Mouse (Mus musculus) ES-E14 (cell line): ENCODE results near the gene Gramd2. TPM values are rescaled to one million over a fixed set of nuclear protein-coding genes. Genes with fewer than 3 reads are reported as not detected.

Source experiments
- DNase-seq: peaks from one replicate; pipeline ENCODE4 v3.0.0-alpha.2; 2013; ENCODE audit warnings: low read depth, low spot score
- H3K27ac ChIP-seq: 2 replicates; pipeline ENCODE4 v1.5.1; 2012; ENCODE audit warnings: low read depth, mild to moderate bottlenecking, low read length, moderate library complexity, mixed read lengths; ENCODE audit not compliant: poor library complexity, insufficient read depth, severe bottlenecking
- H3K36me3 ChIP-seq: 2 replicates; pipeline ENCODE4 v1.6.1; 2012; ENCODE audit warnings: mild to moderate bottlenecking, low read length, moderate library complexity, mixed read lengths; ENCODE audit not compliant: control insufficient read depth, poor library complexity, insufficient read depth, severe bottlenecking
- H3K4me1 ChIP-seq, 2 experiments: fragments of 150-350 bp in 1 of 2; sonication (generic) in 1 of 2; 2 replicates each; pipeline ENCODE4 v1.6.1; 2012; ENCODE audit warnings: low read length in 2 of 2, mild to moderate bottlenecking in 1 of 2, mixed read lengths in 1 of 2; ENCODE audit not compliant: control insufficient read depth in 2 of 2, insufficient read depth in 2 of 2, poor library complexity in 1 of 2
- H3K4me3 ChIP-seq, 2 experiments: fragments of 150-350 bp in 1 of 2; sonication (generic) in 1 of 2; 2 replicates each; pipeline ENCODE4 v1.5.1; 2012; ENCODE audit warnings: low read length in 2 of 2, low read depth in 1 of 2, mild to moderate bottlenecking in 1 of 2, mixed read lengths in 1 of 2; ENCODE audit not compliant: insufficient read depth in 1 of 2, poor library complexity in 1 of 2, severe bottlenecking in 1 of 2
- H3K9ac ChIP-seq: 2 replicates; pipeline ENCODE4 v1.6.1; 2012; ENCODE audit warnings: low read depth, mild to moderate bottlenecking, low read length, mixed read lengths; ENCODE audit not compliant: poor library complexity, insufficient read depth, severe bottlenecking
- H3K9me3 ChIP-seq: fragments of 150-350 bp; sonication (generic); 2 replicates; pipeline ENCODE4 v1.6.1; 2012; ENCODE audit warnings: low read depth, mild to moderate bottlenecking, low read length; ENCODE audit not compliant: control insufficient read depth, insufficient read depth
- CHD2 ChIP-seq: IDR thresholded peaks from 2 replicates; pipeline ENCODE4 v1.6.1; 2014; ENCODE audit warnings: mild to moderate bottlenecking, low read depth, low read length, inconsistent platforms
- HCFC1 ChIP-seq: IDR thresholded peaks from 2 replicates; pipeline ENCODE4 v1.6.1; 2012; ENCODE audit warnings: low read length, inconsistent platforms, borderline replicate concordance; ENCODE audit not compliant: insufficient read depth
- MAFK ChIP-seq: IDR thresholded peaks from 2 replicates; pipeline ENCODE4 v1.6.1; 2014; ENCODE audit warnings: mild to moderate bottlenecking, low read depth, low read length, inconsistent platforms; ENCODE audit not compliant: insufficient read depth
- ZC3H11A ChIP-seq: IDR thresholded peaks from 2 replicates; pipeline ENCODE4 v1.6.1; 2012; ENCODE audit warnings: low read depth, mild to moderate bottlenecking, inconsistent platforms, low read length, borderline replicate concordance
- ZNF384 ChIP-seq: IDR thresholded peaks from 2 replicates; pipeline ENCODE4 v1.6.1; 2012; ENCODE audit warnings: low read depth, low read length, inconsistent platforms
- in situ Hi-C, 2 experiments: fragments of 600-800 bp; cut with MboI; formaldehyde crosslinking; loops; one replicate each; pipeline ENCODE4 v1.15.1; 2025; ENCODE audit warnings: low sequenced_read_pairs in 2 of 2, inconsistent platforms in 1 of 2; ENCODE audit not compliant: unreplicated experiment in 2 of 2
- total RNA-seq: library from RNA; depleted of rRNA; stranded (reverse); fragments of 300-350 nt; gene quantifications from 2 replicates; pipeline ENCODE4 v1.2.3, GENCODE M21; 2012

Gene Gramd2
- total RNA-seq, 1 experiment, result 3.5 TPM

DNA sequence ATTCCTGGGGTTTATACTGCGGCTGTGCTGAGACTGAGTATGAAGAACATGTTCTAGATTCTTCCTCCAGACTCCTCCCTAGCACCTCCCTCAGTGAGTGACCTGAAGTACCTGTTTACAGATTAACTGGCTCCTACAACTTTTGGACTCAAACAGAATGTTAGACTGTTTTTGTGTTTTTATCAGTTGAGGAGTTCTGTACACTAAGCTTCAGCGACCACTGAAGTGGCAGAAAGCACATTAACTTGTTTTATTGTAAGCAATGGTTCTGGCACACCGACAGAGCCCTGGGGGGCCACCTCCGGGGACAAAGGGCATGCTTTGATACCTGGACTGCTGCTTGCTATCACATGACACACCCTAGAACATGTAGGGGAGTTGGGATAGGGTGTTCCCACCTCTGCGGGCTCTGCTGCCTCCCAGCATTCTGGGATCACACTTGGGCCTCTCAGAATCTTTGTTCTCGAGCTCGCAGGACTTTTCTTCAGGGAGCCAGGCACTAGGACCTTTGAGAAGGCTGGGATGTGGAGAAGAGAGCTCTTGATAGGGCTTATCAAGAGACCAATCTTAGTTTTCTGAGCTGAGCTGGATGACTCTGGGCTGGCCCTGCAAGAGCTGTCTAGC is 36.4 kb downstream of the Gramd2 start:
- no peak overlapping the region for H3K4me3 ChIP-seq
- no peaks in the 10 kb centered on the region for H3K9me3 ChIP-seq
- no peak overlapping the region for H3K9ac ChIP-seq
- no peak overlapping the region for H3K27ac ChIP-seq
- DNase-seq, result no peak
- H3K4me1 ChIP-seq, result no peaks in the 10 kb centered on the region
- in situ Hi-C loops, result no loop called here
- TF ChIP-seq ZC3H11A (no peak), HCFC1 (no peak), MAFK (no peak), CHD2 (no peak), ZNF384 (no peak)
- H3K36me3 ChIP-seq, result no peaks in the 10 kb centered on the region

DNA sequence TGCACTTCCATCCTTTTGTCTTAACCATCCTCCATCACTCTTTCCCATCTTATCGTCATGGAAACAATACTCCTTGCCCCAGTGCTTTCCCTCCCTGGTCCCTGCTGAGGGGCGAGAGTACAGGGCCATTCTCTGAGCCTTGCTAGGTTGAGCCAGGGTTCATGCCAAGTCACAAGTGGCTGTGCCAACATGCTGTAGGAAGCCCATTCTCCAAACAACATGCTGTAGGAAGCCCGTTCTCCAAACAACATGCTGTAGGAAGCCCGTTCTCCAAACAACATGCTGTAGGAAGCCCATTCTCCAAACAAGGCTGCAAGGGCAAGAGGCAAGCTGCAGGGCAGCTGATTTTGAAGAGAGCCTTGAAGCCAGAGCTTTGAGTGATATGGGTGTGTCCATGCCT is 38.3 kb downstream of the Gramd2 start:
- no peak overlapping the region for H3K27ac ChIP-seq
- H3K9me3 ChIP-seq, result no peaks in the 10 kb centered on the region
- H3K4me3 ChIP-seq, result no peak overlapping the region
- in situ Hi-C loops, result no loop called here
- H3K36me3 ChIP-seq, result no peaks in the 10 kb centered on the region
- H3K9ac ChIP-seq, result no peak overlapping the region
- no peak for TF ChIP-seq ZC3H11A
- TF ChIP-seq CHD2, result no peak
- no peak for DNase-seq
- 0 out of 4 replicates have a peak, but pooled peaks cover 0 to under 1% of the 10 kb centered on the region in 2 experiments for H3K4me1 ChIP-seq

DNA sequence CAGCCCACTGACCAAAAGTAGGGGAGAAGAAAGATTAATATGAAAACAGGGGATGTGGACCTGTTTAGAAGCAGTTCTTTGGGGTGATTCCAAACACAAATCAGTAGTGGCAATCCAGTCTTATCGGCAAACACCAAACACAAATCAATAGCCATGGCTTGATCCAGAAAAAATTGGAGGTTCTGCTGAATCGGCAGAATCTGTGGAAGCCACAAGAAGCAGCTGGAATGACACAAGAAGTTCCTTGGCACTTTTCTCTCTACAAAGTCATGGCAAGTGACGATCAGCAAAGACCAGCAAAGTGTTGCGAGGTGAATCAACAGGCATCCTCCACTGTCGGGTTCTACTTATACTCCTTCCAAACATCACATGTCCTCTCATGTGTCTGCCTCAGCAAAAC is 41.2 kb downstream of the Gramd2 start:
- peak; percentile 78; the same call in 1 of the 2 replicates for TF ChIP-seq MAFK
- no peak for TF ChIP-seq ZC3H11A
- no peaks in the 10 kb centered on the region for H3K36me3 ChIP-seq
- no peaks in the 10 kb centered on the region for H3K9me3 ChIP-seq
- H3K4me3 ChIP-seq, result no peak overlapping the region
- H3K27ac ChIP-seq, result no peak overlapping the region
- in situ Hi-C loops, result loop anchor here in 1 of 2 experiments (10.0 kb wide), 1 partner anchor 264 kb away; no protein-coding TSS in a partner anchor
- no peak overlapping the region for H3K9ac ChIP-seq
- peaks cover 0 to 6% of the 10 kb centered on the region in 2 experiments; a peak in 1 of 4 replicates for H3K4me1 ChIP-seq
- no peak for DNase-seq

DNA sequence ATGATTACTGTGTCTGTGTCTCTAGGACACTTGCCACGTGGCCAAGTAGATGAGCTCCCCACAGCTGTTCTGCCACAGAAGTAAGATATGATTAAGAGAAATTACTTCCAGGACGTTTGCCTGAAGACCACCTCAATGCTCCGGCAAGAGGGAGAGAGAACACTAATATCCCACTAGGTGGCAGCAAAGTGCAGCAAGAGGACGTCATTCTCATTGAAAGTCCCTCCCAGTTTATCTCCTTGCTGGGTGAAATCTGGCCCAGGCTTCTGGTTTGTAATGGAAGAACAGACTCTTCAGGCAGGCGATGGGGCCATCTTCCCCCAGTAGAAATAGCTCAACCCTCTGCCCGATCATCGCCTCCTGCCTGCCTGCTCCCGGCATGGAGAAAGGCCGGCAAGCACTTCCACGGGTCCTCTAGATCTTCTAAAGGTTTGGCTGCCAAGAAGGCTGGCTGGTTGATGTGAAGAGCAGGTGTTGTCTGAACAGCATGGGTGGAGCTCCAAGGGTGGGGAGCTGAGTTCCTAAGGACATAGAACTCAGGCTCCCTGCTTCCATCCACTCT is 43.2 kb downstream of the Gramd2 start:
- Histone ChIP-seq H3K27ac (no peak overlapping the region), H3K36me3 (no peaks in the 10 kb centered on the region), H3K4me3 (peak overlapping the region; percentile 16 to 49; a peak in 1 of 4 replicates), H3K9me3 (no peaks in the 10 kb centered on the region), H3K9ac (peak overlapping the region; percentile 33; the same call in 1 of the 2 replicates), H3K4me1 (peaks cover 0 to 6% of the 10 kb centered on the region in 2 experiments; a peak in 1 of 4 replicates)
- in situ Hi-C loops, result loop anchor here in 1 of 2 experiments (10.0 kb wide), 1 partner anchor 262 kb away; no protein-coding TSS in a partner anchor
- TF ChIP-seq HCFC1, result no peak
- peak; percentile 76; the same call in 1 of the 2 replicates for TF ChIP-seq ZC3H11A
- no peak for TF ChIP-seq MAFK
- no peak for TF ChIP-seq ZNF384
- no peak for TF ChIP-seq CHD2
- DNase-seq, result peak; percentile 87
